Mouse (Mus musculus) kidney, embryonic 15.5 days (tissue): ENCODE measurements around the gene Gnas. TPM values are rescaled to one million over a fixed set of nuclear protein-coding genes. Genes with fewer than 3 reads are reported as not detected.
A peak's percentile ranks its signal among the peaks of the same experiment; 100 is the strongest.

Source experiments
- ATAC-seq: fragments of 200-750 bp; cut with Nextera tagmentation; replicated peaks from 2 replicates; pipeline ENCODE4 v1.8.0; 2017; ENCODE audit warnings: moderate TSS enrichment; ENCODE audit not compliant: low FRiP score
- H3K27ac ChIP-seq: fragments of 300-500 bp; sonication (generic); 2 replicates; pipeline ENCODE4 v1.5.1; 2015; ENCODE audit warnings: mild to moderate bottlenecking, inconsistent platforms
- H3K27me3 ChIP-seq: fragments of 300-500 bp; sonication (generic); 2 replicates; pipeline ENCODE4 v1.6.1; 2015; ENCODE audit warnings: inconsistent platforms
- H3K36me3 ChIP-seq: fragments of 300-500 bp; sonication (generic); 2 replicates; pipeline ENCODE4 v1.6.1; 2015; ENCODE audit warnings: inconsistent platforms
- H3K4me1 ChIP-seq: fragments of 300-500 bp; sonication (generic); 2 replicates; pipeline ENCODE4 v1.6.1; 2015; ENCODE audit warnings: inconsistent platforms
- H3K4me2 ChIP-seq: fragments of 300-500 bp; sonication (generic); 2 replicates; pipeline ENCODE4 v1.6.1; 2015; ENCODE audit warnings: moderate library complexity, mild to moderate bottlenecking, inconsistent platforms
- H3K4me3 ChIP-seq: fragments of 300-500 bp; sonication (generic); replicated peaks from 2 replicates; pipeline ENCODE4 v1.5.1; 2015; ENCODE audit warnings: mild to moderate bottlenecking, inconsistent platforms
- H3K9ac ChIP-seq: fragments of 300-500 bp; sonication (generic); 2 replicates; pipeline ENCODE4 v1.6.1; 2015; ENCODE audit warnings: mild to moderate bottlenecking, inconsistent platforms
- H3K9me3 ChIP-seq: fragments of 300-500 bp; sonication (generic); replicated peaks from 2 replicates; pipeline ENCODE4 v1.6.1; 2016; ENCODE audit warnings: inconsistent platforms
- WGBS: fragments of 180-500 bp; shearing (Covaris S2); methylation state at CpG from one replicate; pipeline ENCODE4 v1.1.7; 2015; ENCODE audit warnings: mixed read lengths; 5-methylcytosine and 5-hydroxymethylcytosine counted together
- polyA plus RNA-seq: library from polyadenylated mRNA; unstranded; fragments of >200 nt; fragmentation: Nextera tagmentation; extraction: Ambion mirVana; gene quantifications from 2 replicates; pipeline ENCODE4 v1.2.1, GENCODE M21; 2015

Gene Gnas
- polyA plus RNA-seq, 1 experiment from 2014 or later, result 1,642 TPM

DNA sequence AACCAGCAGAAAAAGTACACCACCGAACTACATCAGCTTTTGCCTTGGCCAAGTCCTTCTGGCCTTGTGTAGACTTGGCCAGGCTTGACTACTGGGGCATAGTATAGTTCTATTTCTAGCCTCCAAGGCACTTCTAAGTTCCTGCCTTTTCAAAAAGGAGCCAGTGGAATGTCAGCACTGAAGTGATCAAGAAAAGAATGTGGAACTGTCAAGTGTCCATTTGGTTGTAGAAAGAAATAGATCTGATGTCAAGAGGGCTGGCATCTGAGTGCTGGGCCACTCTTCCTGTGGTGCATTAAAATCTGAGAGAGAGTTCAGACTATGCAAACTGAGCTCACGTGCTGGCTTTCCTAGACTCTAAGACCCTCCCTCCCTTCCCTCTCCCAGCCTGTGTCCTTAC, 10.2 kb upstream of the Gnas start:
- Histone ChIP-seq H3K36me3 (peaks cover 47% of the 10 kb centered on the region), H3K4me3 (no peak overlapping the region), H3K27ac (no peak overlapping the region), H3K4me1 (no peaks in the 10 kb centered on the region), H3K9ac (no peak overlapping the region), H3K27me3 (no peaks in the 10 kb centered on the region), H3K4me2 (no peak overlapping the region), H3K9me3 (no peaks in the 10 kb centered on the region)
- no peak for ATAC-seq
- WGBS, result 72% methylated on average over 2 of the region's 2 CpGs

DNA sequence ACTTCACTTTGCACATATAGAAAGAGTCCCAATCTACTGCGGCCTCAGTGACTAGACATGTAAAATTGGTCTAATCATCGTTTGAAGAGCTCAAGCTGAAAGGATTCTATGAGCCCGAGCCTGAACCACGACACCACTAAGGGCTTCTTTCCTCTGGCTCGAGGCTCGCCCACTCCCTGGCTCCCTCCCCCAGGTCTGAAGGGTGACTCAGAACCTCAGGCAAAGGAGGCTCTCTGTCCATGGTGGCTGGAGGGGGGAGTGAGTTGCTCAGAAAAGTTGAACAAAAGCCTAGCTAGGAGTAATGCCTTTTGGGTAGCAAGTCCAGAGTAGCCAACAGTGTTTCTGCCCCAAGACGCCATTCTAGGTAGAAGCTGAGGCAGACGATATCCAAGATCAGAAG, 4.3 kb upstream of the Gnas start:
- Histone ChIP-seq H3K36me3 (peaks cover 74% of the 10 kb centered on the region), H3K9me3 (peaks cover 8% of the 10 kb centered on the region), H3K9ac (no peak overlapping the region), H3K4me3 (no peak overlapping the region), H3K4me2 (no peak overlapping the region), H3K27ac (no peak overlapping the region), H3K4me1 (peaks cover 12% of the 10 kb centered on the region; the same call in 1 of the 2 replicates), H3K27me3 (peaks cover 22% of the 10 kb centered on the region)
- WGBS, result 67% methylated on average over 8 of the region's 8 CpGs
- no peak for ATAC-seq

DNA sequence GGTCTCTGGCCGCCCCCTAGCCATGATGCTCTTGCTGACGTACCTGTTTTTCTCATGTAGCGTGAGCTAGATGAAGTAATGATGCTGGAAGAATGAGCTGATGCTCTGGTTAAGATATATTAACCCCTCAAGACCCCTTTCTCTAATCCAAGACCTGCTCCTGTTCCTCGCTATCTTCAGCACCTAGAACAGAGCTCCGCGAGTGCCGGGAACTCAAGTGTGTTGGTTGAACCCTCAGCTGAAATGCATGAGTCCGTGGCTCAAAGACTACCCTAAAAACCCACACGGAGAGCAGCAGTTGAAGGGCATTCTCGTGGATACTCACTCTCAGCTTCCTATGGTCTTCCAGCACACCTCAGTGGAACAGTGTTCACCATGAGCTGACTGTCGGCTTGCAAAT, 779 bp upstream of the Gnas start:
- peaks cover 19% of the 10 kb centered on the region for H3K4me1 ChIP-seq
- WGBS, result 61% methylated on average over 11 of the region's 11 CpGs
- peak overlapping the region; percentile 61 for H3K4me2 ChIP-seq
- no peak overlapping the region for H3K27ac ChIP-seq
- H3K9ac ChIP-seq, result no peak overlapping the region
- H3K9me3 ChIP-seq, result peaks cover 29% of the 10 kb centered on the region
- peaks cover 94% of the 10 kb centered on the region for H3K36me3 ChIP-seq
- peaks cover 55% of the 10 kb centered on the region for H3K27me3 ChIP-seq
- peak overlapping the region; percentile 40 for H3K4me3 ChIP-seq
- no peak for ATAC-seq

DNA sequence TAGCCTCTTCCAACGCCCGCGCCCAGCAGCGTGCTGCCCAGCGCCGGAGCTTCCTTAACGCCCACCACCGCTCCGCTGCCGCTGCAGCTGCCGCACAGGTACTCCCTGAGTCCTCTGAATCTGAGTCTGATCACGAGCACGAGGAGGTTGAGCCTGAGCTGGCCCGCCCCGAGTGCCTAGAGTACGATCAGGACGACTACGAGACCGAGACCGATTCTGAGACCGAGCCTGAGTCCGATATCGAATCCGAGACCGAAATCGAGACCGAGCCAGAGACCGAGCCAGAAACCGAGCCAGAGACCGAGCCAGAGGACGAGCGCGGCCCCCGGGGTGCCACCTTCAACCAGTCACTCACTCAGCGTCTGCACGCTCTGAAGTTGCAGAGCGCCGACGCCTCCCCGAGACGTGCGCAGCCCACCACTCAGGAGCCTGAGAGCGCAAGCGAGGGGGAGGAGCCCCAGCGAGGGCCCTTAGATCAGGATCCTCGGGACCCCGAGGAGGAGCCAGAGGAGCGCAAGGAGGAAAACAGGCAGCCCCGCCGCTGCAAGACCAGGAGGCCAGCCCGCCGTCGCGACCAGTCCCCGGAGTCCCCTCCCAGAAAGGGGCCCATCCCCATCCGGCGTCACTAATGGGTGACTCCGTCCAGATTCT, 812 bp downstream of the Gnas start:
- H3K4me3 ChIP-seq, result peak overlapping the region; percentile 40
- peak overlapping the region; percentile 61 for H3K4me2 ChIP-seq
- 41% methylated on average over 57 of the region's 58 CpGs for WGBS
- peaks cover 67% of the 10 kb centered on the region for H3K27me3 ChIP-seq
- peaks cover 30% of the 10 kb centered on the region for H3K4me1 ChIP-seq
- H3K36me3 ChIP-seq, result peaks cover 85% of the 10 kb centered on the region
- H3K9me3 ChIP-seq, result peaks cover 29% of the 10 kb centered on the region
- H3K27ac ChIP-seq, result no peak overlapping the region
- H3K9ac ChIP-seq, result no peak overlapping the region
- no peak for ATAC-seq

DNA sequence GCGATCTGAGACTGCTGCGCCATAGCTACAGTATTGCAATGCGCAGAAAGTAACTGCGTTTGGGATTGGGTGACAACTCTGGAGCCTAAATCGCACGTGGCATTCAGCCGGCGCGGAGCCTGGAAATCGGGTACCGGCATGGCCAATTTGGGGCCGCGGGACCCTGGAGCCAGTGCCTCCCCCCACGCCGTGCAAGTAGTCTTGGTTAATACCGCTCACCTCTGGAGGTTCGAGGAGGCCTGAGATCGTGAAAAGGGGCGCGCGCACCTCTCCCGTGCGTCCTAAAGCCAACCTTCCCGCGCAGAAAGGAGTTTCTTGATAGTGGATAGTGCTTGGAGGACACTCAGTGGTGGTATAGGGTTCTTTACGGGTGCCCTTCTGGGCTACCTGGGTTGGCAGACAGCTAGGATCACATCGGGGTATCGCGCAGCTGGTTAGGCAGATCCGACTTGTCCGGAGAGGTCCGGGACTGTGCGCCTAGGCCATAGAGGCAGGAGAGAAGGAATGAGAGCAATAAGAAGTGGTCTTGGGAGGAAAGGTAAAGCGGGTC, 1.9 kb downstream of the Gnas start:
- no peak overlapping the region for H3K9ac ChIP-seq
- peaks cover 67% of the 10 kb centered on the region for H3K27me3 ChIP-seq
- peaks cover 29% of the 10 kb centered on the region for H3K9me3 ChIP-seq
- H3K4me3 ChIP-seq, result peak overlapping the region; percentile 40
- no peak for ATAC-seq
- H3K4me2 ChIP-seq, result peak overlapping the region; percentile 22
- WGBS, result 47% methylated on average over 34 of the region's 34 CpGs
- H3K27ac ChIP-seq, result no peak overlapping the region
- H3K36me3 ChIP-seq, result peaks cover 76% of the 10 kb centered on the region
- peaks cover 37% of the 10 kb centered on the region for H3K4me1 ChIP-seq

DNA sequence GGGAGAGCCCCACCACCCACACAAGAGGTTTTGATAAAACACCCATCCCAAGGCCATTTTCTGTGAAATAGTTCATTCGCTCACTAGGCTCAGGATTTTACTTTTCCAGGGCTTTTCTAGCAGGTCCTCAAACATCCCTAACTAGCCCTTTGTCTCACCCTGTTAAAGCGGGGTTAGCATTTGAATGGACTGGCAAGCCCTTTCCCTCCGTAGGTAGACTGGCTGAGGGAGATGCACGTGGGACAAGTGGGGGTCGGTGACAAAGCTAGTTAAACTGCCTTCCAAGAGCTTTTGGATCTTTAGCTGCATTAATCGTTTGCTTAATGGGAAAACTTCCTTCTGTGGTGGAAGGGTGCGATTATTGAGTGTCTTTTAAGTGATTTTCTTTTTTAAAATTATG, 3.8 kb downstream of the Gnas start:
- H3K4me3 ChIP-seq, result no peak overlapping the region
- no peak overlapping the region for H3K27ac ChIP-seq
- no peak for ATAC-seq
- peaks cover 29% of the 10 kb centered on the region for H3K9me3 ChIP-seq
- H3K9ac ChIP-seq, result no peak overlapping the region
- peaks cover 58% of the 10 kb centered on the region for H3K36me3 ChIP-seq
- H3K4me2 ChIP-seq, result no peak overlapping the region
- H3K27me3 ChIP-seq, result peaks cover 59% of the 10 kb centered on the region
- H3K4me1 ChIP-seq, result peaks cover 56% of the 10 kb centered on the region
- WGBS, result 32% methylated on average over 7 of the region's 7 CpGs

DNA sequence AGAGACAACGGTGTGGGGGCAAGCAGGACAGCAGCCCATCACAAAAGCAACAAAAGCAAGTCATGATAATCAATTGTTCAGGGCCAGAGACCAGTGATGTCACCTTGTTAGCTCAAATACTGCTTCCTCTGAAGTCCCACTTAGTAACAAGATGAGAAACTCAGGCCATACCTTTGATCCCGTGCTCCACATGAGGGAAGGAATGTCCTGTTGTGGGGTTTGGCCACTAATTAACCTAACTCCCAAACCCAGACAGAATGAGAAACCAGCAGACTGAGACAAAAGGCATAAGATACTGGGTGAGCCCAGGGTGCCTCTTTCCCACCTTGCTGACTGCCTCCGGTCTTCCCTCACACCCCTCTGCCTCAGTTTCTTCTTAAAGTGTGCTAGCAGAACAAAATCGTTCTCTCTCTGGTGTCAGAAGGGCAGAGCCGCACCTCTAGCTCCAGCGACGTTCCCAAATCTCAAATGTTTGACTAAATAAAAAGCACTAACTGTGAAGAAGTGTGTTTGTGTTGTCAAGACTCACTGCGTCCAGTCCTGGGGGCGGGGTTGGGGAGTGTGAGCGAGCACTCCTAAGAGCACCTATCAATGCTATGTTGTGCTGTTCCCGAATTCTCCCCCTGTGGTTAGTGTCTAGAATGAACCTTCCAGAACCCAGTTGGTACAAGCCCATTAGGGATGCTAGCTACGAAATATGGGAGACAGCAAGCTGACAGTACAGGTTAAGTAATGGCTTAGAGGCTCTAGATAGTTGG, 4.7 kb downstream of the Gnas start:
- H3K9ac ChIP-seq, result no peak overlapping the region
- 33% methylated on average over 12 of the region's 12 CpGs for WGBS
- H3K27ac ChIP-seq, result peak overlapping the region; percentile 29; the same call in 1 of the 2 replicates
- peaks cover 59% of the 10 kb centered on the region for H3K4me1 ChIP-seq
- peaks cover 53% of the 10 kb centered on the region for H3K27me3 ChIP-seq
- no peak overlapping the region for H3K4me3 ChIP-seq
- peaks cover 29% of the 10 kb centered on the region for H3K9me3 ChIP-seq
- H3K4me2 ChIP-seq, result 0 out of 2 replicates have a peak overlapping the region, but pooled peaks have one; percentile 10
- peaks cover 49% of the 10 kb centered on the region for H3K36me3 ChIP-seq
- peak; percentile 50 for ATAC-seq

DNA sequence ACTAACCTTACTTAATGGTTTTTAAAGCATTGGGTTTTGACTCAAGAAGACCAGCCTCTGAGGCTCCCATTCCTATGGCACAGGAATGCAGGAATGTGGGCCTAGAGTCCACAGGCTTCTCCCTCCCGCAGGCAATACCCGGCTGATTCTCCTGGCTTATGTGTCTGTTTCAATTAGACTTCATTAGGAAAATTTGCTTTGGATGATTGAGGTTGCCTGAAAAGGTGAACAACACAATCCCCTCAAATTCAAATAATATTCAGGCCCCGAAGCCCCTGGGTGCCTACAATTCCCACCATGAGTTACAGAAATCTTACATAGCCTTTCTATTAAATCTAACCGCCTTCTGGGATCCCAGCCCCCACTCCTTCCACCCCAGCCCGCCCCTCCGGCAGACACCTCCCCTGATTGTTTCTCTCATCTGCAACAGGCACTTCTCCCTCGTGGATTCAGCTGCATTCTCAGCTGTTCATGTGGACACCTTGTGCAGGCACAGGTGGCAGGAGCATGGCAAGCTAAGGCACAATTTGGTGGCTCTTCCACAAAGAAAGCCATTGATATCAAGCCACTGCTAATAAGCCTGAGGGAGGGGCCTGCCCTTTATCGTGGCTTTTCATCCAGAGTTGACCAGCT, 7.0 kb downstream of the Gnas start:
- Histone ChIP-seq H3K4me1 (peaks cover 45% of the 10 kb centered on the region), H3K27me3 (peaks cover 31% of the 10 kb centered on the region), H3K9ac (no peak overlapping the region), H3K36me3 (peaks cover 26% of the 10 kb centered on the region), H3K4me2 (peak overlapping the region; percentile 58), H3K9me3 (peaks cover 22% of the 10 kb centered on the region), H3K4me3 (peak overlapping the region; percentile 29), H3K27ac (no peak overlapping the region)
- 56% methylated on average over 8 of the region's 8 CpGs for WGBS
- ATAC-seq, result no peak

DNA sequence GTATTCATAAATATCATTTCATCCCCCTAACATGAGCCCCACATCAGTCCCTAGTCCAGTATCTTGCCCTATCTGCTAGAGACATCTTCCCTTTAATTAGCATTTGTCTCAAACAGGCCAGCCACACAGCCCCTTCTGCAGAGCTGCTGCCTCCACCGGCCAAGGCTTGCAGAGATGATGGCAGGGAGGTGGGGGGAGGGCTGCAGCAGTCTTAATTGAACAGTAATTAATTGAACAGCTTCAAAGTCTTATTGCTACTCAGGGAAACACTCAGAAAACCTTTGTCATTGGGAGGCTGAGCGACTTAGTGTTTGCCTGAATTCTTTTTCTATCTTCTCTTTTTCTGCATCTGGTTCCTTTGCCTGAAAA, 7.5 kb downstream of the Gnas start:
- 28% methylated on average over 2 of the region's 2 CpGs for WGBS
- Histone ChIP-seq H3K4me1 (peaks cover 50% of the 10 kb centered on the region), H3K4me3 (peak overlapping the region; percentile 29), H3K9me3 (peaks cover 21% of the 10 kb centered on the region), H3K36me3 (peaks cover 21% of the 10 kb centered on the region), H3K9ac (no peak overlapping the region), H3K4me2 (peak overlapping the region; percentile 58), H3K27me3 (peaks cover 28% of the 10 kb centered on the region), H3K27ac (no peak overlapping the region)
- no peak for ATAC-seq

DNA sequence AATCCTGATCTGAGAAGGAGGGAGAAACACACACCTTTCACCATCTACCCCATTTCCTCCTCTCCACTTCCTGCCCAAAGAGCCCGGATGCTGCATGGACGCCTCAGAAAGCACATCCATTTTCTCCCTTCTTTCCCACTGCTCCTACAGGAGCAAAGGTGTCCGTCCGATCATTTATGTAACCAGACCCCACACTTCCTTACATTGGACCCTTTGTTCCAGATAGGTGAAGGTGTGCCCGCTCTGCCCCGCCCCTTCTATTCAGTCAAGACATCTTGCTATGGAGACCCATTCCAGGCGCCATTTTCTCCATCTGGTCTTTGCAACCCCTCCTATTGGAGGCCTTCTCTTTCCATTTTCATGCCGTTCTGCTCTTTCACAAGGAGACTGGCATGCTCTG, 10.3 kb downstream of the Gnas start:
- H3K27ac ChIP-seq, result peak overlapping the region; percentile 86
- peak overlapping the region; percentile 60 for H3K4me2 ChIP-seq
- H3K4me1 ChIP-seq, result peaks cover 63% of the 10 kb centered on the region
- H3K4me3 ChIP-seq, result peak overlapping the region; percentile 66
- H3K9me3 ChIP-seq, result peaks cover 46% of the 10 kb centered on the region
- H3K36me3 ChIP-seq, result peaks cover 12% of the 10 kb centered on the region
- H3K9ac ChIP-seq, result peak overlapping the region; percentile 75
- no peak for ATAC-seq
- peaks cover 32% of the 10 kb centered on the region for H3K27me3 ChIP-seq
- WGBS, result 53% methylated on average over 8 of the region's 8 CpGs

DNA sequence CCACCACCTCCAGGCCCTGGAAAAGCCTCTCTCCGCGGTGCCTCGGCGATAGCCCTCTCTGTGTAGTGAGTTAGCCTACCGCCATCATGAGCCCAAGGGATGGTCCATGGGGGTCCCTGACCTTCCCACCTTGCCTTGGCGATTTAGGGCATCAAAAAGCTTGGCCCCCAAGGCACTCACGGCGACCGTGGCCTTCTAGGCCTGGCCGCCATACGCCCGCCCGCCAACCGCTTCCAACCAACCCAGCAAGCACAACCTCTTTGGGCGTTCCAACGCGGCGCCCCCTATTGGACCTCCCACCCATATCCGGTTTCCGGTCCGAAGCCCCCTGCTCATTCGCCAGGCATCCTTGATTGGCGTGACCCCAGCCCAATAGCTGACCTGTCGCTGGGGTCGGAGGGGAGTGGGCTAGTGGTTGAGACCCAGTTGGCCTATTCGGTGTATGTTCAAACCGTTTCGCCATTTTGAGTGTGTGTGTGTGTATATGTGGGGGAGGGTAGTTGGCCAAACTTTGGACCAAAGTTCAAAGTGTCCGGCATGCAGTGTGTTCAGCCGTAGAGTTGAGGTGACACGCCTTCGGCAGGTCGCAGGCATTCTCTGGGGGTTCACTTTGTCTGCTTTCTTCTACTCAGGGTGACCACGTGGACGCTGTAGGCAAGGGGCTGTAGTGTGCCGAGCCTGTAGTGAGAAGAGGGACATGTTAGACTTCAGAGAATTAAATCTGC, 11.2 kb downstream of the Gnas start:
- Histone ChIP-seq H3K4me2 (peak overlapping the region; percentile 60), H3K4me3 (peak overlapping the region; percentile 66), H3K27me3 (peaks cover 39% of the 10 kb centered on the region), H3K9me3 (peaks cover 53% of the 10 kb centered on the region), H3K4me1 (peaks cover 68% of the 10 kb centered on the region), H3K27ac (peak overlapping the region; percentile 86), H3K9ac (peak overlapping the region; percentile 75), H3K36me3 (peaks cover 19% of the 10 kb centered on the region)
- 53% methylated on average over 36 of the region's 36 CpGs for WGBS
- peak; percentile 93 for ATAC-seq
